Mouse (Mus musculus) layer of hippocampus, adult 11-12 months (tissue): ENCODE results near the gene Fancf.

Source experiments
- DNase-seq: peaks from one replicate; pipeline ENCODE4 v3.0.0; 2022; ENCODE audit warnings: low spot score

Fancf gene

GRCm38 (mm10) chr7:51840515-51840914 lies 21.6 kb downstream of the Fancf start:
- no peak for DNase-seq

- no peak for DNase-seq
Observed at GRCm38 (mm10) chr7:51831917-51832316, 30.1 kb downstream of the Fancf start.

GRCm38 (mm10) chr7:51823562-51824338 lies 38.3 kb downstream of the Fancf start:
- DNase-seq = no peak

GRCm38 (mm10) chr7:51821467-51821866 lies 40.6 kb downstream of the Fancf start:
- DNase-seq = no peak

- peak; percentile 33 for DNase-seq
Observed at GRCm38 (mm10) chr7:51819891-51820290, 42.2 kb downstream of the Fancf start.

GRCm38 (mm10) chr7:51818251-51818974 lies 43.7 kb downstream of the Fancf start:
- DNase-seq = no peak

GRCm38 (mm10) chr7:51816283-51816839 lies 45.7 kb downstream of the Fancf start:
- no peak for DNase-seq

GRCm38 (mm10) chr7:51815473-51816282 lies 46.4 kb downstream of the Fancf start:
- peak; percentile 13 for DNase-seq
